ENCODE assay signal across 25 mouse cellular contexts in the genomic region with DNA sequence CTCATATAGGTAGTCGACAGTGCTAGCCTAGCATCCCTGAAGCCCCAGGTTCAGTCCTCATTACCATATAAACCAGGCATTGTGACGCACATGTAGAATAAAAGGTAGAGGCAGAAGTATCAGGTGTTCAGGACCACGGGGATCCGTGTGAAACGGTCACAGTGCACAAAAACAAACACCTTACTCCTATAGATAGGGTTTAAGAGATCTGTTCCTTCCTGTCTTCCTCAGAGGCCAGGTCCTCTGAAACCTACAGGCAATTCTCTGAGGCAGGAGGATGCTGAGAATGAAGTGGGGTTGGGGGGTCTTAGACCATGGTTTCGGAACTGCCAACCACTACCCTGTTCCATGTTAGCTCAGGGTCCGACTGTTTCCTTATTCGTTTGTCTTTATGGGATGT. TPM values are rescaled to one million over a fixed set of nuclear protein-coding genes. Genes with fewer than 3 reads are reported as not detected.
DNase-seq lines count a peak whose midpoint lies in the region; ATAC-seq and TF ChIP-seq lines count a peak whose summit lies in the region.
"Had no signal": no experiment of that assay in that cellular context is flagged by ENCODE, and none has a peak within 500 bp of the region (broad histone marks: within the 10 kb centered on the region; RNA-seq: fewer than 3 reads in every experiment).

No protein-coding gene starts in this region.

- no peak for TF ChIP-seq CTCF in liver, postnatal 0 days (IDR thresholded peaks at IDR 0.05; ENCODE audit: low read depth)
- no peak for TF ChIP-seq CTCF in spleen, adult 2 months (IDR thresholded peaks at IDR 0.05; ENCODE audit: extremely low read depth, insufficient read depth, insufficient read length, insufficient replicate concordance)

- no peak for TF ChIP-seq POLR2A in spleen, adult 2 months (IDR thresholded peaks at IDR 0.05; ENCODE audit: low read depth, low read length)

- H3K36me3 ChIP-seq in liver, embryonic 11.5 days (ENCODE audit: control insufficient read depth, insufficient read depth, low read length) = peaks cover 5% of the 10 kb centered on the region
- peaks cover 16% of the 10 kb centered on the region for H3K36me3 ChIP-seq in liver, postnatal 0 days (replicated peaks; ENCODE audit: insufficient read depth, low read length)
- H3K36me3 ChIP-seq in spleen, adult 2 months (ENCODE audit: control insufficient read depth, insufficient read depth, low read length) = peaks cover 38% of the 10 kb centered on the region

- 88% methylated on average over 8 of the region's 8 CpGs for WGBS in liver, embryonic 11.5 days
- 82% methylated on average over 8 of the region's 8 CpGs for WGBS in liver, postnatal 0 days (ENCODE audit: insufficient replicate concordance)
- WGBS in spleen, adult 2 months = 74% methylated on average over 8 of the region's 8 CpGs

- H3K4me1 ChIP-seq in liver, embryonic 11.5 days (replicated peaks; ENCODE audit: control insufficient read depth, insufficient read depth, low read length) = peaks cover 16% of the 10 kb centered on the region
- H3K4me1 ChIP-seq in liver, postnatal 0 days (ENCODE audit: insufficient read depth) = peaks cover 13% of the 10 kb centered on the region
- H3K4me1 ChIP-seq in spleen, adult 2 months (ENCODE audit: control insufficient read depth, insufficient read depth, insufficient read length) = peaks cover 21% of the 10 kb centered on the region

- no peaks in the 10 kb centered on the region for H3K9me3 ChIP-seq in liver, embryonic 11.5 days (ENCODE audit: control insufficient read depth, low read length)
- H3K9me3 ChIP-seq in liver, postnatal 0 days (ENCODE audit: low read length) = no peaks in the 10 kb centered on the region
- H3K9me3 ChIP-seq: embryonic facial prominence, embryonic 12.5 days; limb, embryonic 10.5 days; limb, embryonic 15.5 days; midbrain, embryonic 13.5 days had no signal

- H3K9ac ChIP-seq in liver, embryonic 11.5 days (ENCODE audit: low read depth, low read length) = no peak overlapping the region
- H3K9ac ChIP-seq in liver, postnatal 0 days (replicated peaks) = no peak overlapping the region
- H3K9ac ChIP-seq: limb, embryonic 15.5 days had no signal

- peak; percentile 50 for DNase-seq in CD4-positive, CD25-positive, alpha-beta regulatory T cell, adult 2 months (ENCODE audit: low read depth, low spot score)
- no peak for DNase-seq in liver, embryonic 11.5 days (ENCODE audit: low spot score)
- no peak for DNase-seq in liver, postnatal 0 days
- no peak for DNase-seq in spleen, adult 2 months (ENCODE audit: low read depth in 1 of 2, low spot score in 2 of 2)
- no peak for DNase-seq in spleen, adult 18-20 months
- no peak for DNase-seq in gastrocnemius, postnatal 25 days
- DNase-seq in lung, postnatal 36 days = no peak
- DNase-seq: adrenal gland, adult 8-10 months; embryo, embryonic 11 days; gastrocnemius, adult 2 months; heart, postnatal 14 days; kidney, postnatal 14 days; layer of hippocampus, adult 9-11 months; lung, adult 18-20 months; right cerebral cortex, postnatal 25 days; thymus, adult 2 months; thymus, postnatal 36 days had no signal

- no peak for ATAC-seq in CD4-positive, CD25-positive, alpha-beta regulatory T cell, adult 4 months
- ATAC-seq in liver, embryonic 11.5 days (replicated peaks; ENCODE audit: low FRiP score) = no peak
- ATAC-seq in liver, postnatal 0 days = no peak
- ATAC-seq: forebrain, embryonic 16.5 days; intestine, embryonic 16.5 days; lung, postnatal 0 days; midbrain, embryonic 13.5 days had no signal

- no peak overlapping the region for H3K27ac ChIP-seq in liver, embryonic 11.5 days (ENCODE audit: low read depth, low read length)
- no peak overlapping the region for H3K27ac ChIP-seq in liver, postnatal 0 days (ENCODE audit: low read depth)
- 0 out of 2 replicates have a peak overlapping the region, but pooled peaks have one; percentile 26 for H3K27ac ChIP-seq in spleen, adult 2 months (ENCODE audit: insufficient read depth, low read length)
- H3K27ac ChIP-seq: embryonic facial prominence, embryonic 12.5 days; gastrocnemius, adult 2 months; limb, embryonic 10.5 days; limb, embryonic 15.5 days; midbrain, embryonic 13.5 days had no signal

- no peak for TF ChIP-seq EP300 in liver, postnatal 0 days (IDR thresholded peaks at IDR 0.05; ENCODE audit: low read depth)

- no peaks in the 10 kb centered on the region for H3K27me3 ChIP-seq in liver, embryonic 11.5 days (replicated peaks; ENCODE audit: control insufficient read depth, insufficient read depth, low read length)
- no peaks in the 10 kb centered on the region; the same call in 1 of the 2 replicates for H3K27me3 ChIP-seq in liver, postnatal 0 days (ENCODE audit: insufficient read depth, low read length)
- H3K27me3 ChIP-seq in spleen, adult 2 months (ENCODE audit: control insufficient read depth, insufficient read depth, low read length) = no peaks in the 10 kb centered on the region
- H3K27me3 ChIP-seq: embryonic facial prominence, embryonic 12.5 days had no signal

- H3K4me2 ChIP-seq in liver, embryonic 11.5 days = no peak overlapping the region
- no peak overlapping the region for H3K4me2 ChIP-seq in liver, postnatal 0 days (ENCODE audit: low read depth, low read length)
- H3K4me2 ChIP-seq: embryonic facial prominence, embryonic 12.5 days; limb, embryonic 15.5 days had no signal

- H3K4me3 ChIP-seq in liver, embryonic 11.5 days (ENCODE audit: low read depth, low read length) = peak overlapping the region; percentile 91; the same call in 1 of the 2 replicates
- H3K4me3 ChIP-seq in liver, postnatal 0 days (ENCODE audit: low read depth, low read length) = no peak overlapping the region
- no peak overlapping the region for H3K4me3 ChIP-seq in spleen, adult 2 months (ENCODE audit: extremely low read depth, insufficient read depth, insufficient read length)
- H3K4me3 ChIP-seq: embryonic facial prominence, embryonic 12.5 days; gastrocnemius, adult 2 months; limb, embryonic 15.5 days had no signal

RNA-seq across cellular contexts. Expression of a gene that starts 2.3 kb away (rescaled TPM):
- polyA plus RNA-seq in CD4-positive, CD25-positive, alpha-beta regulatory T cell, adult 4 months (2017; shearing (Covaris generic)) = 10 to 100 TPM; 10.6 to 21.4 TPM
- 6.6 and 7.7 TPM in 2 replicates for polyA plus RNA-seq in liver, embryonic 11.5 days (2014; fragmentation: Nextera tagmentation; extraction: Ambion mirVana)
- 2.6 and 3.7 TPM in 2 replicates for polyA plus RNA-seq in liver, postnatal 0 days (2015; fragmentation: Nextera tagmentation; extraction: Ambion mirVana)
- polyA plus RNA-seq in spleen, adult 2 months (2012; rRNA removed) = 13.2 and 19.5 TPM in 2 replicates
- 1 to 10 TPM; 2.7 to 3.3 TPM for total RNA-seq in gastrocnemius, postnatal 25 days (2021)

RNA-seq across cellular contexts. Expression of a gene that starts 2.6 kb away (rescaled TPM):
- 100 to 1,000 TPM in 1 of 2 experiments, 10 to 100 TPM in 1; 82.6 to 175 TPM for polyA plus RNA-seq in CD4-positive, CD25-positive, alpha-beta regulatory T cell, adult 4 months (2017; shearing (Covaris generic))
- 210 and 217 TPM in 2 replicates for polyA plus RNA-seq in liver, embryonic 11.5 days (2014; fragmentation: Nextera tagmentation; extraction: Ambion mirVana)
- 86.5 and 93.5 TPM in 2 replicates for polyA plus RNA-seq in liver, postnatal 0 days (2015; fragmentation: Nextera tagmentation; extraction: Ambion mirVana)
- polyA plus RNA-seq in spleen, adult 2 months (2012; rRNA removed) = 37.4 and 51.8 TPM in 2 replicates
- 10 to 100 TPM; 33.1 to 37.0 TPM for total RNA-seq in gastrocnemius, postnatal 25 days (2021)

RNA-seq across cellular contexts. Expression of a gene that starts 9.7 kb away (rescaled TPM):
- polyA plus RNA-seq in CD4-positive, CD25-positive, alpha-beta regulatory T cell, adult 4 months (2017; shearing (Covaris generic)) = 1,000 to 10,000 TPM; 2,251 to 2,782 TPM
- 94.0 and 94.9 TPM in 2 replicates for polyA plus RNA-seq in liver, embryonic 11.5 days (2014; fragmentation: Nextera tagmentation; extraction: Ambion mirVana)
- 121 and 130 TPM in 2 replicates for polyA plus RNA-seq in liver, postnatal 0 days (2015; fragmentation: Nextera tagmentation; extraction: Ambion mirVana)
- 1,755 and 1,932 TPM in 2 replicates for polyA plus RNA-seq in spleen, adult 2 months (2012; rRNA removed)
- total RNA-seq in gastrocnemius, postnatal 25 days (2021) = 1 to 10 TPM; 2.1 to 3.3 TPM

RNA-seq across cellular contexts. Expression of a gene that starts 21.6 kb away (rescaled TPM):
- 1 to 10 TPM in 1 of 2 experiments, under 1 TPM in 1; 0.82 to 1.3 TPM for polyA plus RNA-seq in CD4-positive, CD25-positive, alpha-beta regulatory T cell, adult 4 months (2017; shearing (Covaris generic))
- polyA plus RNA-seq in liver, embryonic 11.5 days (2014; fragmentation: Nextera tagmentation; extraction: Ambion mirVana) = 0.14 and 0.44 TPM in 2 replicates
- 221 and 241 TPM in 2 replicates for polyA plus RNA-seq in liver, postnatal 0 days (2015; fragmentation: Nextera tagmentation; extraction: Ambion mirVana)
- polyA plus RNA-seq in spleen, adult 2 months (2012; rRNA removed) = 10.5 and 12.9 TPM in 2 replicates
- total RNA-seq in gastrocnemius, postnatal 25 days (2021) = 10 to 100 TPM; 12.3 to 22.9 TPM

RNA-seq across cellular contexts. Expression of a gene that starts 48.7 kb away (rescaled TPM):
- 100 to 1,000 TPM in 1 of 2 experiments, 10 to 100 TPM in 1; 93.1 to 113 TPM for polyA plus RNA-seq in CD4-positive, CD25-positive, alpha-beta regulatory T cell, adult 4 months (2017; shearing (Covaris generic))
- 53.7 and 64.5 TPM in 2 replicates for polyA plus RNA-seq in liver, embryonic 11.5 days (2014; fragmentation: Nextera tagmentation; extraction: Ambion mirVana)
- 22.7 and 22.8 TPM in 2 replicates for polyA plus RNA-seq in liver, postnatal 0 days (2015; fragmentation: Nextera tagmentation; extraction: Ambion mirVana)
- 31.4 and 32.3 TPM in 2 replicates for polyA plus RNA-seq in spleen, adult 2 months (2012; rRNA removed)
- 10 to 100 TPM; 24.0 to 25.1 TPM for total RNA-seq in gastrocnemius, postnatal 25 days (2021)

Comparison
In these comparisons a context has a peak if more than half of its experiments do, and no peak if none do; other contexts are left out.
1. RNA of a gene that starts 9.7 kb away (polyA plus RNA-seq): 2,251 to 2,782 TPM in CD4-positive, CD25-positive, alpha-beta regulatory T cell, adult 4 months and 1,755 to 1,932 TPM in spleen, adult 2 months; 121 to 130 TPM in liver, postnatal 0 days and 94.0 to 94.9 TPM in liver, embryonic 11.5 days; every median in the first group is over 10 times any median in the second.